Mouse (Mus musculus) midbrain, embryonic 12.5 days (tissue): ENCODE results near the gene Kif7. TPM values are rescaled to one million over a fixed set of nuclear protein-coding genes. Genes with fewer than 3 reads are reported as not detected.

Experiments
- ATAC-seq: fragments of 200-750 bp; cut with Nextera tagmentation; 2 replicates; pipeline ENCODE4 v1.8.0; 2017; ENCODE audit warnings: low read depth, moderate TSS enrichment, moderate library complexity; ENCODE audit not compliant: low FRiP score
- H3K27ac ChIP-seq: fragments of 300-500 bp; sonication (generic); replicated peaks from 2 replicates; pipeline ENCODE4 v1.5.1; 2016; ENCODE audit warnings: mild to moderate bottlenecking
- H3K27me3 ChIP-seq: fragments of 300-500 bp; sonication (generic); 2 replicates; pipeline ENCODE4 v1.6.1; 2016; ENCODE audit warnings: mild to moderate bottlenecking
- H3K36me3 ChIP-seq: fragments of 300-500 bp; sonication (generic); 2 replicates; pipeline ENCODE4 v1.6.1; 2016
- H3K4me1 ChIP-seq: fragments of 300-500 bp; sonication (generic); 2 replicates; pipeline ENCODE4 v1.6.1; 2016
- H3K4me2 ChIP-seq: fragments of 300-500 bp; sonication (generic); replicated peaks from 2 replicates; pipeline ENCODE4 v1.6.1; 2016; ENCODE audit warnings: mild to moderate bottlenecking, moderate library complexity
- H3K4me3 ChIP-seq: fragments of 300-500 bp; sonication (generic); 2 replicates; pipeline ENCODE4 v1.5.1; 2016; ENCODE audit warnings: mild to moderate bottlenecking
- H3K9ac ChIP-seq: fragments of 300-500 bp; sonication (generic); replicated peaks from 2 replicates; pipeline ENCODE4 v1.6.1; 2016; ENCODE audit warnings: mild to moderate bottlenecking, moderate library complexity
- H3K9me3 ChIP-seq: fragments of 300-500 bp; sonication (generic); 2 replicates; pipeline ENCODE4 v1.6.1; 2016; ENCODE audit warnings: mild to moderate bottlenecking
- WGBS: fragments of 180-500 bp; shearing (Covaris S2); methylation state at CpG from one replicate; pipeline ENCODE4 v1.1.7; 2016; 5-methylcytosine and 5-hydroxymethylcytosine counted together
- polyA plus RNA-seq: library from polyadenylated mRNA; unstranded; fragments of >200 nt; fragmentation: Nextera tagmentation; extraction: Ambion mirVana; gene quantifications from 2 replicates; pipeline ENCODE4 v1.2.1, GENCODE M21; 2016

The Kif7 gene
- polyA plus RNA-seq, 1 experiment from 2014 or later, result 7.2 TPM

- H3K4me1 ChIP-seq, result peaks cover 38% of the 10 kb centered on the region
- under 1% methylated on average over 38 of the region's 39 CpGs for WGBS
- peak within 1 kb of the TSS; percentile 84 for H3K9ac ChIP-seq
- peak within 1 kb of the TSS; percentile 93 for H3K4me3 ChIP-seq
- H3K27me3 ChIP-seq, result no peaks in the 10 kb centered on the region
- H3K27ac ChIP-seq, result 0 out of 2 replicates have a peak within 1 kb of the TSS, but pooled peaks have one; percentile 35
- H3K9me3 ChIP-seq, result no peaks in the 10 kb centered on the region
- peak; percentile 99 for ATAC-seq
- H3K4me2 ChIP-seq, result peak within 1 kb of the TSS; percentile 98
- H3K36me3 ChIP-seq, result no peaks in the 10 kb centered on the region
These were observed 55.8 kb downstream of the Kif7 start, which contains the start of gene Ticrr for GRCm38 (mm10) chr7:79659578-79660290. Gene Ticrr (plus strand): TSS chr7:79660196.

GRCm38 (mm10) chr7:79654586-79654985 lies 60.9 kb downstream of the Kif7 start:
- H3K4me2 ChIP-seq, result no peak overlapping the region
- no peak overlapping the region for H3K4me3 ChIP-seq
- no peaks in the 10 kb centered on the region for H3K36me3 ChIP-seq
- H3K9ac ChIP-seq, result no peak overlapping the region
- 21% methylated on average over 1 of the region's 1 CpGs for WGBS
- ATAC-seq, result no peak
- H3K27me3 ChIP-seq, result no peaks in the 10 kb centered on the region
- H3K9me3 ChIP-seq, result no peaks in the 10 kb centered on the region
- peaks cover 5% of the 10 kb centered on the region; the same call in 1 of the 2 replicates for H3K4me1 ChIP-seq
- H3K27ac ChIP-seq, result no peak overlapping the region

GRCm38 (mm10) chr7:79654185-79654584 lies 61.3 kb downstream of the Kif7 start:
- Histone ChIP-seq H3K4me3 (no peak overlapping the region), H3K27ac (no peak overlapping the region), H3K4me1 (peaks cover 2% of the 10 kb centered on the region; the same call in 1 of the 2 replicates), H3K4me2 (no peak overlapping the region), H3K9ac (no peak overlapping the region), H3K27me3 (no peaks in the 10 kb centered on the region), H3K9me3 (no peaks in the 10 kb centered on the region), H3K36me3 (no peaks in the 10 kb centered on the region)
- 74% methylated on average over 1 of the region's 1 CpGs for WGBS
- no peak for ATAC-seq

- no peak overlapping the region for H3K4me2 ChIP-seq
These were observed 66.5 kb downstream of the Kif7 start for GRCm38 (mm10) chr7:79649005-79649404.

More at GRCm38 (mm10) chr7:79649005-79649404, 66.5 kb downstream of the Kif7 start:
- Histone ChIP-seq H3K27ac (no peak overlapping the region), H3K27me3 (no peaks in the 10 kb centered on the region), H3K36me3 (no peaks in the 10 kb centered on the region), H3K9me3 (no peaks in the 10 kb centered on the region), H3K4me1 (no peaks in the 10 kb centered on the region), H3K9ac (no peak overlapping the region), H3K4me3 (no peak overlapping the region)
- 12% methylated on average over 3 of the region's 3 CpGs for WGBS
- no peak for ATAC-seq

Other genes starting within 250 kb of the Kif7 start
- gene Polg, start 249.4 kb downstream of the Kif7 start, polyA plus RNA-seq, result 41.2 and 44.5 TPM in 2 replicates
- 1.5 and 2.2 TPM in 2 replicates for gene Rhcg, start 98.1 kb downstream of the Kif7 start, polyA plus RNA-seq
- gene Ticrr, start 55.5 kb downstream of the Kif7 start, polyA plus RNA-seq, result 14.4 and 15.0 TPM in 2 replicates
- not detected in 2 replicates for gene Plin1, start 17.2 kb upstream of the Kif7 start, polyA plus RNA-seq
- gene Pex11a, start 27.4 kb upstream of the Kif7 start, polyA plus RNA-seq, result 8.1 and 8.8 TPM in 2 replicates
- 0.13 and 0.34 TPM in 2 replicates for gene Wdr93, start 27.4 kb upstream of the Kif7 start, polyA plus RNA-seq
- gene Mesp1, start 78.1 kb upstream of the Kif7 start, polyA plus RNA-seq, result not detected in 2 replicates
- gene Mesp2, start 95.0 kb upstream of the Kif7 start, polyA plus RNA-seq, result 0.20 and 0.46 TPM in 2 replicates
- 2.0 and 2.3 TPM in 2 replicates for gene Anpep, start 145.3 kb upstream of the Kif7 start, polyA plus RNA-seq
- 55.3 and 55.5 TPM in 2 replicates for gene Ap3s2, start 204.9 kb upstream of the Kif7 start, polyA plus RNA-seq
- gene Arpin, start 219.6 kb upstream of the Kif7 start, polyA plus RNA-seq, result 19.2 and 21.0 TPM in 2 replicates